Mouse (Mus musculus): ENCODE data around the gene Chrdl1.

DNA sequence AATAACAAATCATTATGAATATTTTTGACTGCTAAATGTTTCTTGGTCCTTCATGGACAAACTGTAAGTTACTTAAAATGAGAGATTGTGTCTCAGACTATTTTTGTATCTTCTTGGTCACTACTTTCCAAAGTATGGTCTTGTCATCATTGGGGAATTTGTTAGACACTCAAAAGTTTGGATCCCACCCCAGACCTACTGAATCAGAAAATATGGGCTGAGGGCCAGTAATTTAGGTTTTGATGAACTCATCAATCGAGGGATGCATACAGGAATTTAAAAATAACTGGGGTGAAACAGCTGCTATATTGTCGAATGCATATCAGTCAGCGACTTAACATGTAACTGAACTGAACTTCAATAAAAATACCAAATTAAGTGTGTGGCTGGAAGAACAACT is 80.9 kb downstream of the Chrdl1 start:
- TF ChIP-seq CTCF (IDR thresholded peaks at IDR 0.05; ENCODE audit: low read depth, low read length), result no peak
- no peak for TF ChIP-seq GATA1 (IDR thresholded peaks at IDR 0.05; ENCODE audit: borderline replicate concordance, low read length)
- no peak for TF ChIP-seq POLR2AphosphoS5 (IDR thresholded peaks at IDR 0.05; ENCODE audit: insufficient replicate concordance, low read depth, low read length)
- TF ChIP-seq GATA2 (IDR thresholded peaks at IDR 0.05; ENCODE audit: borderline replicate concordance, low read depth, low read length), result no peak
- TF ChIP-seq TAL1 (conservative IDR thresholded peaks at IDR 0.05; ENCODE audit: low read depth, low read length), result no peak

Measured in G1E (cell line).